ENCODE assay signal across 8 mouse cellular contexts in genomic region chr11:117598610-117599009, GRCm38 (mm10). TPM values are rescaled to one million over a fixed set of nuclear protein-coding genes. Genes with fewer than 3 reads are reported as not detected.
DNase-seq lines count a peak whose midpoint lies in the region; ATAC-seq and TF ChIP-seq lines count a peak whose summit lies in the region.

No protein-coding gene starts in this region.

- no peak overlapping the region for H3K27ac ChIP-seq in heart, embryonic 13.5 days (replicated peaks)
- peak overlapping the region; percentile 66 for H3K27ac ChIP-seq in ES-Bruce4 (ENCODE audit: insufficient read depth, low read length)
- no peak overlapping the region for H3K27ac ChIP-seq in embryonic facial prominence, embryonic 15.5 days (replicated peaks)
- peak overlapping the region; percentile 65 for H3K27ac ChIP-seq in limb, embryonic 10.5 days
- peak overlapping the region; percentile 81 for H3K27ac ChIP-seq in midbrain, embryonic 16.5 days (ENCODE audit: low read length)

- H3K9ac ChIP-seq in heart, embryonic 13.5 days: peak overlapping the region; percentile 68
- peak overlapping the region; percentile 34 for H3K9ac ChIP-seq in ES-Bruce4 (ENCODE audit: low read depth, poor library complexity, severe bottlenecking)
- 0 out of 2 replicates have a peak overlapping the region, but pooled peaks have one; percentile 21 for H3K9ac ChIP-seq in embryonic facial prominence, embryonic 15.5 days
- peak overlapping the region; percentile 49; the same call in 1 of the 2 replicates for H3K9ac ChIP-seq in midbrain, embryonic 16.5 days (ENCODE audit: low read depth, low read length)

- no peak for TF ChIP-seq EP300 in ES-Bruce4 (IDR thresholded peaks at IDR 0.05; ENCODE audit: insufficient read depth, low read depth, low read length)

- H3K27me3 ChIP-seq in heart, embryonic 13.5 days (replicated peaks): peaks cover 87% of the 10 kb centered on the region
- no peaks in the 10 kb centered on the region for H3K27me3 ChIP-seq in ES-Bruce4 (ENCODE audit: control insufficient read depth, insufficient read depth, low read length, poor library complexity, severe bottlenecking)
- H3K27me3 ChIP-seq in embryonic facial prominence, embryonic 15.5 days: peaks cover 27% of the 10 kb centered on the region
- H3K27me3 ChIP-seq in limb, embryonic 10.5 days (ENCODE audit: low read depth, poor library complexity, severe bottlenecking): peaks cover 92% of the 10 kb centered on the region
- H3K27me3 ChIP-seq in midbrain, embryonic 16.5 days (ENCODE audit: control insufficient read depth, insufficient read depth, low read depth, low read length): no peaks in the 10 kb centered on the region

- H3K36me3 ChIP-seq in heart, embryonic 13.5 days: no peaks in the 10 kb centered on the region
- H3K36me3 ChIP-seq in ES-Bruce4 (ENCODE audit: control insufficient read depth, insufficient read depth, low read length, poor library complexity, severe bottlenecking): no peaks in the 10 kb centered on the region
- H3K36me3 ChIP-seq in embryonic facial prominence, embryonic 15.5 days: no peaks in the 10 kb centered on the region
- no peaks in the 10 kb centered on the region for H3K36me3 ChIP-seq in limb, embryonic 10.5 days
- no peaks in the 10 kb centered on the region for H3K36me3 ChIP-seq in midbrain, embryonic 16.5 days (ENCODE audit: control insufficient read depth, insufficient read depth, low read length)

- peak overlapping the region; percentile 48 for H3K4me3 ChIP-seq in heart, embryonic 13.5 days
- H3K4me3 ChIP-seq in ES-Bruce4 (ENCODE audit: low read depth, low read length): peak overlapping the region; percentile 13
- H3K4me3 ChIP-seq in embryonic facial prominence, embryonic 15.5 days (replicated peaks): peak overlapping the region; percentile 34
- peak overlapping the region; percentile 45 for H3K4me3 ChIP-seq in limb, embryonic 10.5 days
- H3K4me3 ChIP-seq in midbrain, embryonic 16.5 days (ENCODE audit: low read depth, low read length): no peak overlapping the region

- no peak for DNase-seq in heart, postnatal 14 days
- DNase-seq in limb, embryonic 10.5 days (ENCODE audit: low spot score): no peak
- DNase-seq in ovary, postnatal 14 days (ENCODE audit: low spot score): no peak
- no peak for DNase-seq in gastrocnemius, postnatal 10 days

- ATAC-seq in heart, embryonic 13.5 days (ENCODE audit: extremely low read depth, insufficient number of reproducible peaks, low FRiP score, low TSS enrichment): no peak
- no peak for ATAC-seq in embryonic facial prominence, embryonic 15.5 days (ENCODE audit: insufficient number of reproducible peaks, low FRiP score, low TSS enrichment, low read depth)
- peak; percentile 3; the same call in 1 of the 2 replicates for ATAC-seq in midbrain, embryonic 16.5 days

- no peak for TF ChIP-seq CTCF in ES-Bruce4 (IDR thresholded peaks at IDR 0.05; ENCODE audit: low read depth, low read length)

- H3K4me1 ChIP-seq in heart, embryonic 13.5 days: peaks cover 22% of the 10 kb centered on the region
- peaks cover 29% of the 10 kb centered on the region for H3K4me1 ChIP-seq in ES-Bruce4 (ENCODE audit: control insufficient read depth, insufficient read depth, low read length)
- H3K4me1 ChIP-seq in embryonic facial prominence, embryonic 15.5 days: peaks cover 48% of the 10 kb centered on the region
- H3K4me1 ChIP-seq in limb, embryonic 10.5 days: peaks cover 57% of the 10 kb centered on the region
- peaks cover 37% of the 10 kb centered on the region for H3K4me1 ChIP-seq in midbrain, embryonic 16.5 days (ENCODE audit: control insufficient read depth, insufficient read depth, low read length)

- intact Hi-C loops in heart, postnatal 14 days (cut with DNase I): loop anchor here (5.0 kb wide), 1 partner anchor 41 kb away; no protein-coding TSS in a partner anchor

- no peak for TF ChIP-seq POLR2A in ES-Bruce4 (IDR thresholded peaks at IDR 0.05; ENCODE audit: insufficient read depth, low read length)

- H3K4me2 ChIP-seq in heart, embryonic 13.5 days: peak overlapping the region; percentile 72
- H3K4me2 ChIP-seq in embryonic facial prominence, embryonic 15.5 days (replicated peaks): peak overlapping the region; percentile 61
- peak overlapping the region; percentile 40 for H3K4me2 ChIP-seq in midbrain, embryonic 16.5 days (ENCODE audit: low read length)

- no peaks in the 10 kb centered on the region for H3K9me3 ChIP-seq in heart, embryonic 13.5 days
- no peaks in the 10 kb centered on the region for H3K9me3 ChIP-seq in ES-Bruce4 (replicated peaks; ENCODE audit: control insufficient read depth, insufficient read depth, low read length, poor library complexity, severe bottlenecking)
- H3K9me3 ChIP-seq in embryonic facial prominence, embryonic 15.5 days (replicated peaks): no peaks in the 10 kb centered on the region
- no peaks in the 10 kb centered on the region for H3K9me3 ChIP-seq in limb, embryonic 10.5 days (replicated peaks)
- no peaks in the 10 kb centered on the region for H3K9me3 ChIP-seq in midbrain, embryonic 16.5 days (replicated peaks; ENCODE audit: control insufficient read depth, low read length, poor library complexity, severe bottlenecking)

- WGBS in heart, embryonic 13.5 days: 4% methylated on average over 9 of the region's 9 CpGs
- WGBS in embryonic facial prominence, embryonic 15.5 days: 9% methylated on average over 9 of the region's 9 CpGs
- WGBS in limb, embryonic 10.5 days: 1% methylated on average over 9 of the region's 9 CpGs
- 5% methylated on average over 9 of the region's 9 CpGs for WGBS in midbrain, embryonic 16.5 days

RNA-seq across cellular contexts. Expression of gene Tnrc6c, which starts 55.5 kb away (rescaled TPM):
- polyA plus RNA-seq in heart, embryonic 13.5 days (2015; fragmentation: Nextera tagmentation; extraction: Ambion mirVana): 6.0 TPM in 2 replicates
- 10 to 100 TPM; 36.2 to 36.5 TPM for total RNA-seq in heart, postnatal 14 days (2021)
- 28.6 and 28.7 TPM in 2 replicates for polyA plus RNA-seq in ES-Bruce4 (2011; ENCODE audit: insufficient read depth, insufficient read length, low read depth, missing spikeins)
- 17.1 and 17.3 TPM in 2 replicates for polyA plus RNA-seq in embryonic facial prominence, embryonic 15.5 days (2015; fragmentation: Nextera tagmentation; extraction: Ambion mirVana)
- 11.4 and 14.1 TPM in 2 replicates for polyA plus RNA-seq in limb, embryonic 10.5 days (2016; fragmentation: Nextera tagmentation; extraction: Ambion mirVana)
- polyA plus RNA-seq in midbrain, embryonic 16.5 days (2015; fragmentation: Nextera tagmentation; extraction: Ambion mirVana): 28.1 and 31.6 TPM in 2 replicates
- 10 to 100 TPM; 20.5 to 25.8 TPM for total RNA-seq in gastrocnemius, postnatal 10 days (2021)

Comparison
In these comparisons a context has a peak if more than half of its experiments do, and no peak if none do; other contexts are left out.
1. H3K27ac ChIP-seq: peak in ES-Bruce4 (single experiment), limb, embryonic 10.5 days (single experiment) and midbrain, embryonic 16.5 days (single experiment); none in heart, embryonic 13.5 days (single experiment) and embryonic facial prominence, embryonic 15.5 days (single experiment).
2. Peak in every context shown above with its lines, with median percentiles within 50 percentile points of each other: H3K4me2 ChIP-seq and H3K9ac ChIP-seq.